Mouse (Mus musculus) cortical plate, adult 2 months (tissue): Measurements from ENCODE around the gene Vwa8. TPM values are rescaled to one million over a fixed set of nuclear protein-coding genes. Genes with fewer than 3 reads are reported as not detected.

ENCODE experiments used
- H3K27ac ChIP-seq: fragments of 200-500 bp; 2 replicates; pipeline ENCODE4 v1.5.1; 2012; ENCODE audit warnings: low read length, control low read depth, inconsistent platforms; ENCODE audit not compliant: insufficient read depth
- H3K4me1 ChIP-seq: fragments of 200-500 bp; 2 replicates; pipeline ENCODE4 v1.6.1; 2011; ENCODE audit warnings: low read length; ENCODE audit not compliant: control insufficient read depth, insufficient read depth
- H3K4me3 ChIP-seq: fragments of 200-500 bp; 2 replicates; pipeline ENCODE4 v1.5.1; 2011; ENCODE audit warnings: mild to moderate bottlenecking, low read length, control low read depth; ENCODE audit not compliant: insufficient read depth
- CTCF ChIP-seq: fragments of 200-500 bp; IDR thresholded peaks from 2 replicates; pipeline ENCODE4 v1.5.1; 2011; ENCODE audit warnings: mild to moderate bottlenecking, control low read depth, low read length; ENCODE audit not compliant: insufficient read depth; ENCODE audit errors: extremely low read depth
- POLR2A ChIP-seq: fragments of 200-500 bp; IDR thresholded peaks from 2 replicates; pipeline ENCODE4 v1.6.1; 2011; ENCODE audit warnings: mild to moderate bottlenecking, low read length, control low read depth; ENCODE audit not compliant: insufficient read depth; ENCODE audit errors: extremely low read depth
- polyA plus RNA-seq: library from polyadenylated mRNA; depleted of rRNA; stranded (reverse); fragments of >200 nt; gene quantifications from 2 replicates; pipeline ENCODE4 v1.2.3, GENCODE M21; 2012

The Vwa8 gene
- polyA plus RNA-seq, 1 experiment: 29.3 TPM

- TF ChIP-seq CTCF (no peak), POLR2A (no peak)
- H3K4me1 ChIP-seq: no peaks in the 10 kb centered on the region; the same call in 1 of the 2 replicates
These were observed 65.3 kb downstream of the Vwa8 start for GRCm38 (mm10) chr14:78914180-78914579.

GRCm38 (mm10) chr14:78916691-78917090 lies 67.8 kb downstream of the Vwa8 start:
- H3K4me3 ChIP-seq: no peak overlapping the region
- H3K4me1 ChIP-seq: no peaks in the 10 kb centered on the region; the same call in 1 of the 2 replicates
- no peak overlapping the region for H3K27ac ChIP-seq
- TF ChIP-seq CTCF: no peak
- TF ChIP-seq POLR2A: no peak

More at GRCm38 (mm10) chr14:78914180-78914579, 65.3 kb downstream of the Vwa8 start:
- Histone ChIP-seq H3K27ac (no peak overlapping the region), H3K4me3 (no peak overlapping the region)

- TF ChIP-seq CTCF (no peak), POLR2A (no peak)
- no peak overlapping the region for H3K27ac ChIP-seq
- H3K4me3 ChIP-seq: no peak overlapping the region
- H3K4me1 ChIP-seq: no peaks in the 10 kb centered on the region
These were observed 72.4 kb downstream of the Vwa8 start for GRCm38 (mm10) chr14:78921219-78921618.

- no peak for TF ChIP-seq POLR2A
- TF ChIP-seq CTCF: no peak
- H3K27ac ChIP-seq: no peak overlapping the region
- H3K4me3 ChIP-seq: no peak overlapping the region
- H3K4me1 ChIP-seq: no peaks in the 10 kb centered on the region
These were observed 74.8 kb downstream of the Vwa8 start for GRCm38 (mm10) chr14:78923631-78924030.

- TF ChIP-seq CTCF (no peak), POLR2A (0 out of 2 replicates have a peak, but pooled peaks have one; percentile 13)
- Histone ChIP-seq H3K4me1 (no peaks in the 10 kb centered on the region), H3K4me3 (no peak overlapping the region), H3K27ac (no peak overlapping the region)
These were observed 76.1 kb downstream of the Vwa8 start for GRCm38 (mm10) chr14:78924755-78925537.

GRCm38 (mm10) chr14:78932094-78932493 lies 83.2 kb downstream of the Vwa8 start:
- Histone ChIP-seq H3K4me3 (no peak overlapping the region), H3K27ac (no peak overlapping the region), H3K4me1 (no peaks in the 10 kb centered on the region)
- TF ChIP-seq CTCF: no peak
- TF ChIP-seq POLR2A: no peak

- H3K4me3 ChIP-seq: no peak overlapping the region
- no peaks in the 10 kb centered on the region for H3K4me1 ChIP-seq
- no peak overlapping the region for H3K27ac ChIP-seq
- TF ChIP-seq CTCF: no peak
- no peak for TF ChIP-seq POLR2A
These were observed 84.5 kb downstream of the Vwa8 start for GRCm38 (mm10) chr14:78933399-78933798.

GRCm38 (mm10) chr14:78934596-78934995 lies 85.7 kb downstream of the Vwa8 start:
- no peak for TF ChIP-seq CTCF
- TF ChIP-seq POLR2A: no peak
- Histone ChIP-seq H3K4me1 (no peaks in the 10 kb centered on the region), H3K4me3 (no peak overlapping the region), H3K27ac (no peak overlapping the region)

GRCm38 (mm10) chr14:78935796-78936195 lies 86.9 kb downstream of the Vwa8 start:
- Histone ChIP-seq H3K4me1 (no peaks in the 10 kb centered on the region), H3K4me3 (no peak overlapping the region), H3K27ac (no peak overlapping the region)
- TF ChIP-seq CTCF: no peak
- TF ChIP-seq POLR2A: no peak
